Comparison of ENCODE assay signal across 1 mouse cellular context in genomic region chr19:56571234-56571633, GRCm38 (mm10).
TF ChIP-seq lines count a peak whose summit lies in the region.

No protein-coding gene starts in this region.

TF ChIP-seq in MEL, 35 proteins besides CTCF, POLR2A, EP300 and RAD21 (continued from another document):
- TF ChIP-seq UBTF (IDR thresholded peaks at IDR 0.05; ENCODE audit: borderline replicate concordance, insufficient read depth, low read depth, low read length) = no peak
- peak; percentile 74 for TF ChIP-seq ETS1 (IDR thresholded peaks at IDR 0.05; ENCODE audit: low read depth, low read length)
TF ChIP-seq in MEL: peak in this region for 7.
